In the genomic region with DNA sequence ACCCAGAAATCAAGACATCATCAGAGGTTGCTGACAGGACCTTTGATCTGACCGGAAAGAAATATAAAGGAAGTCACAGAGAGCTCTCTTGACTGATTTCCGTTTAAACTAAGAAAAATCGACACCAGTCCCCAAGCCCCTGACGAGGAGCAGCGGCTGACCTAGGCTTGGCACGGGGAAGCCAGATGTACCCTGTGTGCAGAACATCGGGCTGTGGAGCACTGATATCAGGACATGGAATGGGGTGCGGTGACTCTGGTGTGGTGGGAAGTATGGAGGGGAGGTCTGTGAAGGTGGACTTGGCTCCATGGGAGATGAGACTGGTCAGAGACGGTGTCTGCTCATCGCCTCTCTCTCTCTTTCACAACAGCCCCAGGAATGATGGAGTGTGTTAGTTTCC, we compare ENCODE assay signal across 23 mouse cellular contexts.
"Had no signal": no experiment of that assay in that cellular context is flagged by ENCODE, and none has a peak within 500 bp of the region (broad histone marks: within the 10 kb centered on the region; RNA-seq: fewer than 3 reads in every experiment).

No protein-coding gene starts in this region.

- H3K9me3 ChIP-seq: hindbrain, embryonic 10.5 days; hindbrain, embryonic 12.5 days; intestine, embryonic 15.5 days; limb, embryonic 13.5 days; limb, embryonic 15.5 days had no signal

- H3K27ac ChIP-seq: gastrocnemius, adult 2 months; heart, adult 2 months; hindbrain, embryonic 10.5 days; hindbrain, embryonic 12.5 days; hindbrain, embryonic 14.5 days; intestine, embryonic 15.5 days; layer of hippocampus, adult 2 months; left cerebral cortex, adult 2 months; limb, embryonic 13.5 days; limb, embryonic 15.5 days had no signal

- DNase-seq: gastrocnemius, adult 2 months; gastrocnemius, postnatal 10 days; gastrocnemius, postnatal 25 days; heart, adult 2 months; heart, postnatal 10 days; heart, postnatal 4 days; kidney, adult 18-20 months; kidney, adult 8-10 months; kidney, postnatal 10 days; kidney, postnatal 25 days; kidney, postnatal 4 days had no signal

- H3K36me3 ChIP-seq: hindbrain, embryonic 10.5 days; hindbrain, embryonic 12.5 days; intestine, embryonic 15.5 days; limb, embryonic 13.5 days; limb, embryonic 15.5 days had no signal

- ATAC-seq: hindbrain, embryonic 16.5 days; inflammation-experienced regulatory T-cells, adult 6 months; intestine, embryonic 15.5 days; intestine, postnatal 0 days had no signal

- H3K4me2 ChIP-seq: heart, embryonic 11.5 days; hindbrain, embryonic 12.5 days; hindbrain, embryonic 14.5 days; intestine, embryonic 15.5 days; limb, embryonic 13.5 days; limb, embryonic 15.5 days had no signal

- H3K4me3 ChIP-seq: gastrocnemius, adult 2 months; heart, adult 2 months; hindbrain, embryonic 10.5 days; hindbrain, embryonic 12.5 days; intestine, embryonic 15.5 days; layer of hippocampus, adult 2 months; left cerebral cortex, adult 2 months; limb, embryonic 13.5 days; limb, embryonic 15.5 days had no signal

- H3K9ac ChIP-seq: hindbrain, embryonic 12.5 days; hindbrain, embryonic 14.5 days; intestine, embryonic 15.5 days; limb, embryonic 13.5 days; limb, embryonic 15.5 days had no signal

- H3K27me3 ChIP-seq: intestine, embryonic 15.5 days had no signal
